Mouse (Mus musculus) R1 (cell line): ENCODE measurements around the gene Fance.
A peak's percentile ranks its signal among the peaks of the same experiment; 100 is the strongest.

Experiments
- DNase-seq: peaks from one replicate; pipeline ENCODE4 v3.0.0-alpha.2; 2018; ENCODE audit warnings: low read depth, low spot score

The Fance gene

GRCm38 (mm10) chr17:28349264-28349880 lies 36.1 kb downstream of the Fance start:
- no peak for DNase-seq

- peak; percentile 60 for DNase-seq
These were observed 36.7 kb downstream of the Fance start for GRCm38 (mm10) chr17:28349901-28350465.

DNA sequence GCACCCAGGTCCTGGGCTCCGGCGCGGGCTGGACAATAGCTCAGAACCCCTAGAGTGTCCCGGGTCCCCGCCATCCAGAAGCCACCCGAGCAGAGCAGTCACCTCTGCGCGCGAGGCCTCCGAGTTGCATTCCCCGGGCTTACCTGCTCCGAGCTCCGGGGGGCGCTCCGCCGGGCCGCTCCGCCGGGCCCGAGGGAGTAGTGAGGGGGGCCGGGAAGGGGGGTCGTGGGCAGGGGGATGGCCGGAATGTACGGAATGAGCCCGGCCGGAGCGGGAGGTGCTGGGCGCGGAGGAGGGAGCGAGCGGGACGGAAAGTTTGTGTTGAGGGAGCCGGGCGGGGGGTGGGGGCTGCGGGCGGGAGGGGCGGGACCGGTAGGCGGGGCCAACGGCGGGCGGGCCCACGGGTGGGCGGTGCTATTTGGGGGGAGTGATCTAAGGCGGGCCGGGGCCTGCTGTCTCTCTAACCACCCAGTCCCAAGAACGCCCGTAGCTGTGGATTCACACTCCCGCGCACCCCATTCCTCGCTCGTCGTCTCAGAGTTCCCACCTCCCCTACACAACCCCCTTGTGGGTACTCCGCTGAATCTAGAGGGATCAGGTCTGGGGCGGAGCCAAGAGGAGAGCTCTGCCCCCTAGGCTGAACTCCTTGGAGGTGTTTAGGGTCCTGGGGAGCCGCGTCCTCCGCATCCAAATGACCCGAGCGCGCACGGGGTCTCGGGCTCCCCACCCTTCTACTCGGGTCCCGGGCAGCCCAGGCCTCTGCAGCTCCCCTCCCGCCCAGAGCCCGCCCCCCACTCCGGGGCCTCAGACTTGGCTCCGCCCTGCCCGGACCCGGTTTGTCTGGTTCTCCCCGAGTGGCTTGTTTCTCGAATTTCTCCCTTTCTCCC lies 37.4 kb downstream of the Fance start, which contains the start of gene Tead3:
TSS of gene Tead3 (minus strand) at position 352 of the 887 bp plus-strand sequence.
- DNase-seq = peak; percentile 88

GRCm38 (mm10) chr17:28351353-28351890 lies 38.1 kb downstream of the Fance start:
- DNase-seq = no peak

GRCm38 (mm10) chr17:28352018-28352417 lies 38.7 kb downstream of the Fance start:
- no peak for DNase-seq

DNA sequence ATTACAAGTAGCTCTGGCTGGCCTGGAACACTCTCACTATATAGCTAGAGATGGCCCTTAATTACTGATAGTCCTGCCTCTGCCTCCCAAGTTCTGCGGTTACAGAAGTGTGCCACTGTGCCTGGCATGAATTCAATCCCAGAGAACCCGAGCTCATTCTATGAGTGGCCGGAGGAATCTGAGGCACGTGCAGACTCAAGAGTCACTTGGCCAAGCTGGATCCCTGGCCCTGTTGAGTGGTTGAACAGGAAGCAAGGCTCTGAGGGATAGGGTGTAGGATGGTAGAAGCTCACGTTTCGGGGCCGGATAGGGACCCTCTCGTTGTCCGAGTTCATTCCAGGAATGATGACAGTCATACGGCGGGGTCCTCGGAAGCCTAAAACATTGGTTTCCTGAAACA lies 42.6 kb downstream of the Fance start:
- DNase-seq = no peak

- DNase-seq = peak; percentile 85
These were observed 45.4 kb downstream of the Fance start for GRCm38 (mm10) chr17:28358576-28359261.

- no peak for DNase-seq
These were observed 47.4 kb downstream of the Fance start for GRCm38 (mm10) chr17:28360531-28361277.

GRCm38 (mm10) chr17:28361921-28362652 lies 48.8 kb downstream of the Fance start:
- no peak for DNase-seq

DNA sequence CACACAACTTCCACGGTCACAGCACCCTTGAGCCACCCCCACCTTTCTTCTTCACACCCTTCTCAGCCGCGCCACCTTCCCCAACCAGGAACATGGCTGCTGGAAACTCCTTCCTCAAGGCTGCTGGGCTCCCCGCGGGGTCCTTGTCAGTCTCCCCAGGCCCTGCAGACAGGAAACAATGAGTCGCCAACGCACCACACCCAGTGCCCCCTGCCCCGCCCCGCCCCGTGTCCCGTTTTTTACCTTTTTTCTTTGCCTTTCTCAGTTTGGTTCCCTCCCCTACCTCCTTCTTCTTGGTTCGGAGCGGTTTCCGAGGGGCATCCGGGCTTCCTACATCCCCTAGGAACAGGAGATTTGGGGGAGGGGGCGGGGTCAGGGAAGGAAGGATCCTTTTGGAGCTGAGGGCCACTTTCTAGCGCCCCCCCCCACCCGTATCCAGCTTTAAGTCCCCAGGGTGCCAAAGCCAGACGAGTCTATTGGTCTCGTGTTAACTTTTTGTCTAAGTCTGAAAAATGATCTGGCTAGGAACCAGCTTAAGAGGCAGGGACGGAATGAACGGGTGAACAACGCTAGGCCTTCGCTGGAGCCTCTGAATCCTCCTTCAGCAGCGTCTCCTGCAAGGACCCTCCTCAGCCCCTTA lies 49.5 kb downstream of the Fance start:
- DNase-seq = peak; percentile 85

DNA sequence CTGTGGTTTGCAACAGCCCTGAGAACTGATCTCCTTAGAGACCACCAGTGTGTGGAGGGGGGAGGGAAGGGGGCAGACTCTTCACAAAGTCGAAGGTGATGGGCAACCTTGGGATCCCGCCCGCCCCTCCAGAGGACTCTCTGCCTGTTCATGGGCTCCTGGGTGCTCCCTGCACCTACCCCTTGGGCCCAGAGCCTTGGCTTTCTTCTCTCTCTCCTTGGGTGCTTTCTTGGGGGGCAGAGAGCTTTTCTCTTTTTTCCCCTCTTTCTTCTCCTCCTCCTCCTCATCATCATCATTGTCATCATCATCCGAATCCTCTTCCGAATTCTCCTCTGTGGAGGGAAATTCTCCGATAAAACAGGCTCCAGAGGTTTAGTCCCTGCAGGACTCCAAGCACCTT lies 50.2 kb downstream of the Fance start:
- DNase-seq = no peak

- no peak for DNase-seq
These were observed 51.8 kb downstream of the Fance start, which contains the start of gene Tulp1 for GRCm38 (mm10) chr17:28365122-28365521. TSS of gene Tulp1 (minus strand) at chr17:28365222.

DNA sequence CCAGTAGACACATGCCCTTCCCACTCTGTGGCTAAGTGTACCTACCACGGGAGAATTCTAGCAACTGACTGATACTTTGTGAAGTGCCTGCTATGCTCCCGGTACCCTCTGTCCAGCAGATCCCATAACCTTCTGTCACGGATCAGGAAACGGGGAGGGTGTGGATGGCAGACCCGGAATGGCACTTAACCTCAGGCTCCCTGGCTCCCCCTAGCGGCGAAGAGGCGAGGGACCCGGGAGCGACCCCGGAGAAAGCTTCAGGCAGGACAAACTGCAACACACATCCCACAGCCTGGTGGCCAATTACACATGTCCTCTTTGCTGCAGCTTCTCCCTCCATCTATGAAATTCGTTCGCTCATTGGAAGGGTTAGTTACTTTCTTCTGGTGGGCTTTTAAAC lies 55.1 kb downstream of the Fance start:
- peak; percentile 93 for DNase-seq

GRCm38 (mm10) chr17:28369056-28369455 lies 55.7 kb downstream of the Fance start:
- DNase-seq = no peak

GRCm38 (mm10) chr17:28371286-28371685 lies 58.0 kb downstream of the Fance start:
- DNase-seq = no peak

DNA sequence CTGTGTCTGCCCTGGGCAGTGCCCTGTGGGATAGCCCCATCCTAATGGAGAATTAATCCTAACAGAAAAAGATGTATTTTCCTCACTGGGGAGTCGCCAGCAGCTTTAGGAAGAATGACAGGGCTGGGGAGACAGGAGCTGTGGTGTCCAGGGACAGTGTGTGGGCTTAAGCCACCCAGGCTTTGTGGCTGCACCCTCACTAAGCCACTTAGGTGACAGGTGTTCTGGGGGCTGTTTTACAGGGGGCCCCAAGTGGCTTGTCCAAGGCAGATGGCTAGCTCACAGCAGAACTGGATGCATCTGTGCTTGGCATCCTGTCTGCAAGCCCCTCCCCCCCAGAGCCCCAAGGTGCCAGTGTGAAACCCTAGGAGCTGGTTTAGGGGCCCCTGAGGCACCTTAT lies 58.6 kb downstream of the Fance start:
- no peak for DNase-seq

DNA sequence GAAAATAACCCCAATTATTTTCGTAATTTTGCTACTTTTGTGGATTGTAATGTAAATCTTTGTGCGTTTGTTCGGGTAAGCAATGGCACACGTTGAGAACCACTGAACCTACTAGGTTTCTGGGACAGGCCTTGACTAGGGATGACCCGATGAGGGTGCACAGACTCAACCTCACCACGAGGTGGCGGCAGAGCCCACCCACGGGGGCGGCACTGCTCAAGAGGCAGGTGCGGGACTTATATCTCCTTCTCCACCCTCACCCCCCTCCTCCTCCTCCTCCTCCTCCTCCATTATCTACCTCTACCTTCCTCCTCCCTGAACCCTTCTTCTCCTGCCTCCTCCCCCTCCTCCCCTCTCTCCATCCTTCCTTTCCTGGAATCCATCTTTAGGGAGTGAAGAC lies 60.5 kb downstream of the Fance start:
- DNase-seq = peak; percentile 85

- DNase-seq = peak; percentile 47
These were observed 61.2 kb downstream of the Fance start for GRCm38 (mm10) chr17:28374494-28374893.

- peak; percentile 81 for DNase-seq
These were observed 62.3 kb downstream of the Fance start for GRCm38 (mm10) chr17:28375592-28376061.
